Mouse (Mus musculus) myocyte (in vitro differentiated cells): Measurements from ENCODE around the gene Ruvbl2.

Experiments used
- CEBPB ChIP-seq: IDR thresholded peaks from 2 replicates; pipeline ENCODE4 v1.6.1; 2011; ENCODE audit warnings: mild to moderate bottlenecking, moderate library complexity; ENCODE audit not compliant: poor library complexity, insufficient read depth, severe bottlenecking
- MAX ChIP-seq: IDR thresholded peaks from one replicate; pipeline ENCODE4 v1.6.1; 2011; ENCODE audit warnings: low read depth, mild to moderate bottlenecking, control low read depth
- MYOD1 ChIP-seq, 3 experiments: IDR thresholded peaks; one replicate each; pipeline ENCODE4 v1.6.1; 2011; ENCODE audit warnings: control low read depth in 2 of 3, low read depth in 2 of 3, mild to moderate bottlenecking in 2 of 3, moderate library complexity in 1 of 3; ENCODE audit not compliant: insufficient read length in 2 of 3, control insufficient read depth in 1 of 3
- POLR2A ChIP-seq: IDR thresholded peaks from one replicate; pipeline ENCODE4 v1.6.1; 2011; ENCODE audit warnings: low read depth, mild to moderate bottlenecking, control low read depth, moderate library complexity; ENCODE audit not compliant: insufficient read length
- POLR2AphosphoS2 ChIP-seq: IDR thresholded peaks from one replicate; pipeline ENCODE4 v1.6.1; 2011; ENCODE audit warnings: low read depth, control low read depth; ENCODE audit not compliant: insufficient read length
- REST ChIP-seq: IDR thresholded peaks from one replicate; pipeline ENCODE4 v1.6.1; 2011; ENCODE audit warnings: mild to moderate bottlenecking, control low read depth, moderate library complexity; ENCODE audit not compliant: insufficient read depth, insufficient read length
- USF1 ChIP-seq: IDR thresholded peaks from one replicate; pipeline ENCODE4 v1.6.1; 2011; ENCODE audit warnings: low read depth, mild to moderate bottlenecking, control low read depth, moderate library complexity

DNA sequence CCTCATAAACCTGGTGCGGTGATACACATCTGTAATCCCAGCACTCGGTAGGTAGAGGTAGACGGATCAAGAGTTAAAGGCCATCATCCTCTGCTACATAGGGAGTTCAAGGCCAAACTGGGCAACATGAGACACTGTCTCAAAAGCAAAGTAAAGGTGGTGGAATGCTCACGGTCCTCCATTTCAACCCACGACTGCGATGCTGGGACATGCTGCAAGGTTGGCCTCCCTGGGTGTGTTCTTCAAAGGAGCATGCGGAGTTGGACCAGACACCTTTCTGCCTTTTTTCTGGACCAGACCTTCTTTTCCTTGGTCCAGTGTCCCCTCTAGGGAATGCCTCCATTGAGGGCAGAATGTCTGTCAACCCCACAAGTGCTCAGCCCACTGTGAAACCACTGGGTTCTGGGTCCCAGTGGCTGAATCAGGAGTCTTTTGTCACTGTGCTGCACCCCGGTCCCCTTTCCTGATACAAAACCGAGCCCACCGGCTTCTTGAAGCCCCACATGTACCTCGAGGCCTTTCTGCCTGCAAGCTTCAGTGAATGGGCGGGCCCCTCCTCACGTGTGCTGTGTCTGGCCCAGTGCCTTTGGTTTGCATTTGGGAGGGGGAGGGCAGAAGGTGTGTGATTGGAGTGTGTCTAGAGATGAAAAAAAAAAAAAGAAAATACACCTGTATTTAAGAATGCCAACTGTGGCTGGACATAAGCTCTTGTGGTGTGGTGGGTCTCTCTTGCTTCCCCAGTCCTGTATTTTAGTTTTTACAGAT lies 18.2 kb upstream of the Ruvbl2 start:
- peak; percentile 60 for TF ChIP-seq POLR2AphosphoS2
- no peak for TF ChIP-seq MAX
- TF ChIP-seq REST, result no peak
- TF ChIP-seq CEBPB, result no peak
- peak; percentile 35 for TF ChIP-seq POLR2A
- TF ChIP-seq USF1, result no peak
- no peak for TF ChIP-seq MYOD1 (IDR thresholded peaks at IDR 0.05; ENCODE audit: control insufficient read depth in 1 of 3, insufficient read length in 2 of 3, low read depth in 2 of 3)
